Mouse (Mus musculus) lung, embryonic 16.5 days (tissue): Measurements from ENCODE around the gene Nup98. TPM values are rescaled to one million over a fixed set of nuclear protein-coding genes. Genes with fewer than 3 reads are reported as not detected.

Source experiments
- ATAC-seq: fragments of 200-750 bp; cut with Nextera tagmentation; 2 replicates; pipeline ENCODE4 v1.8.0; 2017; ENCODE audit warnings: low read depth, mild to moderate bottlenecking, moderate library complexity
- H3K27ac ChIP-seq: fragments of 300-500 bp; sonication (generic); 2 replicates; pipeline ENCODE4 v1.5.1; 2014; ENCODE audit warnings: mild to moderate bottlenecking, control low read depth, low read length
- H3K27me3 ChIP-seq: fragments of 300-500 bp; sonication (generic); 2 replicates; pipeline ENCODE4 v1.6.1; 2014; ENCODE audit warnings: low read depth, low read length, mixed read lengths; ENCODE audit not compliant: control insufficient read depth, insufficient read depth
- H3K36me3 ChIP-seq: fragments of 300-500 bp; sonication (generic); 2 replicates; pipeline ENCODE4 v1.6.1; 2014; ENCODE audit warnings: low read length; ENCODE audit not compliant: control insufficient read depth, insufficient read depth
- H3K4me1 ChIP-seq: fragments of 300-500 bp; sonication (generic); replicated peaks from 2 replicates; pipeline ENCODE4 v1.6.1; 2014; ENCODE audit warnings: low read length, mixed read lengths; ENCODE audit not compliant: control insufficient read depth, insufficient read depth
- H3K4me2 ChIP-seq: fragments of 300-500 bp; sonication (generic); 2 replicates; pipeline ENCODE4 v1.6.1; 2014; ENCODE audit warnings: low read depth, low read length, control low read depth
- H3K4me3 ChIP-seq: fragments of 300-500 bp; sonication (generic); 2 replicates; pipeline ENCODE4 v1.5.1; 2014; ENCODE audit warnings: mild to moderate bottlenecking, low read length, control low read depth
- H3K9ac ChIP-seq: fragments of 300-500 bp; sonication (generic); 2 replicates; pipeline ENCODE4 v1.6.1; 2014; ENCODE audit warnings: low read length, control low read depth
- H3K9me3 ChIP-seq: fragments of 300-500 bp; sonication (generic); 2 replicates; pipeline ENCODE4 v1.6.1; 2016; ENCODE audit warnings: low read length; ENCODE audit not compliant: control insufficient read depth
- WGBS: fragments of 180-500 bp; shearing (Covaris S2); extraction: QIAGEN DNeasy Blood & Tissue Kit; methylation state at CpG from one replicate; pipeline ENCODE4 v1.1.7; 2014; 5-methylcytosine and 5-hydroxymethylcytosine counted together
- polyA plus RNA-seq: library from polyadenylated mRNA; unstranded; fragments of >200 nt; fragmentation: Nextera tagmentation; extraction: Ambion mirVana; gene quantifications from 2 replicates; pipeline ENCODE4 v1.2.1, GENCODE M21; 2015

The Nup98 gene
- polyA plus RNA-seq, 1 experiment from 2014 or later: 34.4 TPM

GRCm38 (mm10) chr7:102222336-102222735 is 12.4 kb upstream of the Nup98 start:
- Histone ChIP-seq H3K9ac (peak overlapping the region; percentile 84), H3K9me3 (no peaks in the 10 kb centered on the region), H3K36me3 (no peaks in the 10 kb centered on the region), H3K27me3 (no peaks in the 10 kb centered on the region), H3K4me1 (peaks cover 5% of the 10 kb centered on the region; the same call in 1 of the 2 replicates), H3K4me3 (peak overlapping the region; percentile 76), H3K27ac (peak overlapping the region; percentile 89), H3K4me2 (peak overlapping the region; percentile 90)
- peak; percentile 76 for ATAC-seq
- WGBS: under 1% methylated on average over 12 of the region's 13 CpGs

- ATAC-seq: 0 out of 2 replicates have a peak, but pooled peaks have one; percentile 4
- 27% methylated on average over 1 of the region's 1 CpGs for WGBS
- Histone ChIP-seq H3K27me3 (no peaks in the 10 kb centered on the region), H3K9me3 (no peaks in the 10 kb centered on the region), H3K36me3 (no peaks in the 10 kb centered on the region), H3K9ac (no peak overlapping the region), H3K27ac (peak overlapping the region; percentile 14; the same call in 1 of the 2 replicates), H3K4me1 (peaks cover 5% of the 10 kb centered on the region; the same call in 1 of the 2 replicates), H3K4me3 (no peak overlapping the region), H3K4me2 (peak overlapping the region; percentile 90)
Observed at GRCm38 (mm10) chr7:102221899-102222298, 11.9 kb upstream of the Nup98 start.

DNA sequence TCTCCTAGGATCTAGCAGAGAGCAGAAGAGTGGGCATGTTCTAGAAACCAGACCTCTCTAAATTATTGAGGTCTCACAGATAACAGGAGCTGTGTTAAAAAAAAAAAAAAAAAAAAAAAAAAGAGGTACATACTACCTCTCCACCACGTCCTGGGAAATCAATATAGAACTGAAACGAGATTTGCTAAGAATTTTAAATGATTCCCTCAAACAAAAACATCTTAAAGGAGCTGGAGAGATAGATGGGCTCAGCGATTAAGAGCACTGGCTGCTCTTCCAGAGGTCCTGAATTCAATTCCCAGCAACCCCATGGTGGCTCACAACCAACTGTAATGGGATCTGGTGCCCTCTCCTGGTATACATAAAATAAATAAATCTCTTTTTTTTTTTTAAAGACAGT is 1.1 kb upstream of the Nup98 start:
- peak overlapping the region; percentile 82 for H3K4me2 ChIP-seq
- ATAC-seq: no peak
- no peaks in the 10 kb centered on the region for H3K9me3 ChIP-seq
- 46% methylated on average over 3 of the region's 3 CpGs for WGBS
- no peaks in the 10 kb centered on the region for H3K36me3 ChIP-seq
- no peaks in the 10 kb centered on the region for H3K27me3 ChIP-seq
- peaks cover 11% of the 10 kb centered on the region for H3K4me1 ChIP-seq
- peak overlapping the region; percentile 93 for H3K27ac ChIP-seq
- H3K9ac ChIP-seq: peak overlapping the region; percentile 79
- peak overlapping the region; percentile 95 for H3K4me3 ChIP-seq

DNA sequence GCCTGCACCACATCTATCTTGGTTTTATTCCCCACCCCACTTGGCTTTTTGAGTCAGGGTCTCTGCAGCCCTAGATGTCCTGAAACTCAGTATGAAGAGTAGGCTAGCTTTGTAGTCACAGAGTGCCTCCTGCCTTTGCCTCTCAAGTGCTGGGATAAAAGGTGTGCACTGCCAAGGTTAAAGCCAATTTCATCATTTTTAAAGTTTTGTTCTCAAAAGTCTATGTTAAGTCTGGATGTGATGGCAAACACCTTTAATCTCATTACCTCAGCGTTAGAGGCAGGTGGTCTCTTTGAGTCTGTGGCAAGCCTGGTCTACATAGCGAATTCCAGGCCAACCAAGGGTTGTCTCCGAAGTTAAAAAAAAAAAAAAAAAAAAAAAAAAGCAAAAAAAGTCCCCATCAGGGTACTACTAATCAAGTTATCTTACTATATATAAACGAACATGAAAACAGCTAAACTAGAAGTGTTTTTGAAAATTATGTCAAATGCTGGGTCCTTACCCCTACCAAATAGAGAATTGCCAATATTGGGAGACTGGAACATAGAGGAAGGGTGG is 1.1 kb downstream of the Nup98 start:
- no peaks in the 10 kb centered on the region for H3K36me3 ChIP-seq
- no peaks in the 10 kb centered on the region for H3K27me3 ChIP-seq
- peak overlapping the region; percentile 95 for H3K4me3 ChIP-seq
- H3K9me3 ChIP-seq: no peaks in the 10 kb centered on the region
- 50% methylated on average over 4 of the region's 4 CpGs for WGBS
- H3K9ac ChIP-seq: peak overlapping the region; percentile 90
- peaks cover 11% of the 10 kb centered on the region for H3K4me1 ChIP-seq
- no peak overlapping the region for H3K27ac ChIP-seq
- ATAC-seq: no peak
- peak overlapping the region; percentile 90 for H3K4me2 ChIP-seq

DNA sequence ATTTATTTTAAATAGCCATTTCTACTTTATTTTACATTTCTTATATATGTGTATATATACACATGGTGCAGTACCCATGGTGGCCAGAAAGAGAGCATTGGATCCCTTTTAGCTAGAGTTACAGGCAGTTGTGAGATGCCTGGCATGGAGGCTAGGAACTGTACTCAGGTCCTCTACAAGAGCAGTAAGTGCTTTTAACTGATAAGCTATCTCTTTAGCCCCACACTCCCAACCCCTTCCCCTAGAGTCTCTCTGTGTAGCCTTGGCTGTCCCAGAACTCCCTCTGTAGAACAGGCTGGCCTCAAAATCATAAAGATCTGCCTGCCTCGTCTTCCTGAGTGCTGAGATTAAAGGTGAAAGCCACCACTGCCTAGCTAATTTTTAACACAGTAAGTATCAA is 4.3 kb downstream of the Nup98 start:
- 70% methylated on average over 1 of the region's 1 CpGs for WGBS
- Histone ChIP-seq H3K36me3 (no peaks in the 10 kb centered on the region), H3K4me3 (no peak overlapping the region), H3K4me2 (no peak overlapping the region), H3K4me1 (peaks cover 11% of the 10 kb centered on the region), H3K9ac (no peak overlapping the region), H3K27me3 (no peaks in the 10 kb centered on the region), H3K27ac (no peak overlapping the region), H3K9me3 (no peaks in the 10 kb centered on the region)
- no peak for ATAC-seq

DNA sequence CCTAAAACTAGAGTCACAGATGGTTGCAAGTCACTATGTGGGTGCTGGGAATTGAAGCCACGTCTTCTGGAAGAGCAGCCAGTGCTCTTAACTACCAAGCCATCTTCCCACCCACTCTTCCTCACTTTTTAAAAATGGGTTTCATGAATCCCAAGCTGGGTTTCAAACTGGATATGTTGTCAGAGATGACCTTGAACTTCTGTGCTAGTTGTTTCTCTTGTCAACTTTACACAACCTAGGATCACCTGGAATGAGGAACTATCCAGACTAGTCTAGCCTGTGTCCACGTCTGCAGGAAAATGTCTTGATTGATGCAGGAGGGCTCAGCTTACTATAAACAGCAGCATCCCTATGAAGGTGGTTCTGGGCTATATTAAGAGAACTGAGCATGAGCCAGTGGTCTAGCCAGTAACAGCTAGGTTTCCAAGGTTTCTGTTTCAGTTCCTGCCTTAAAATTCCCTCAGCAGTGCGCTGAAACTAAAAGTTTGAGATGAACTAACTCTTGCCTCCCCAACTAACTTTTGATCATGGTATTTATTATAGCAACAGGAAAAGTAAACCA is 5.6 kb downstream of the Nup98 start:
- H3K4me1 ChIP-seq: peaks cover 11% of the 10 kb centered on the region
- WGBS: 67% methylated on average over 3 of the region's 3 CpGs
- no peak overlapping the region for H3K27ac ChIP-seq
- H3K4me3 ChIP-seq: no peak overlapping the region
- no peaks in the 10 kb centered on the region for H3K9me3 ChIP-seq
- no peak for ATAC-seq
- H3K27me3 ChIP-seq: no peaks in the 10 kb centered on the region
- H3K9ac ChIP-seq: no peak overlapping the region
- no peak overlapping the region for H3K4me2 ChIP-seq
- no peaks in the 10 kb centered on the region for H3K36me3 ChIP-seq

GRCm38 (mm10) chr7:102200996-102201785 is 8.8 kb downstream of the Nup98 start:
- Histone ChIP-seq H3K9me3 (no peaks in the 10 kb centered on the region), H3K36me3 (no peaks in the 10 kb centered on the region), H3K4me3 (no peak overlapping the region), H3K4me2 (no peak overlapping the region), H3K27ac (0 out of 2 replicates have a peak overlapping the region, but pooled peaks have one; percentile 6), H3K9ac (no peak overlapping the region), H3K4me1 (peaks cover 3% of the 10 kb centered on the region; the same call in 1 of the 2 replicates), H3K27me3 (no peaks in the 10 kb centered on the region)
- ATAC-seq: no peak

DNA sequence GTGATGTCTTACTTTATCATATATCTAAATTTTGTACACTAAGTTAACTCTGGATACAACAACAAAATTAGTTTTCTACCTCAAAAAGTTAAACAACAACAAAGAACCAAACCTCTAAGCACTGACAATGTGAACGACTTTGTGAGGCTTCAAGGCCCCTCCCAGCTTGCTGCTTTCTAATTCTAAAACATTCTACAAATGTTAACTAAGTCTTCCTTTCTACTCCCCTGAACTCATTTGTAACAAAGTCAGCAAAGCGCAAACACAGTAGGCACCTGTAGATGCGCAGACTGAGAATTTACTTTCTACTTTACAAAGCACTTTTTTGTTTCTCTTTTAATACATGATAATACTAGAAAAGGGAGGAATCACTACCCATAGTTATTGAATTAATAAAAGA is 9.4 kb downstream of the Nup98 start:
- Histone ChIP-seq H3K27ac (no peak overlapping the region), H3K4me3 (no peak overlapping the region), H3K27me3 (no peaks in the 10 kb centered on the region), H3K9me3 (no peaks in the 10 kb centered on the region), H3K9ac (no peak overlapping the region), H3K4me2 (no peak overlapping the region), H3K4me1 (peaks cover 3% of the 10 kb centered on the region; the same call in 1 of the 2 replicates), H3K36me3 (no peaks in the 10 kb centered on the region)
- WGBS: 82% methylated on average over 3 of the region's 3 CpGs
- ATAC-seq: no peak

DNA sequence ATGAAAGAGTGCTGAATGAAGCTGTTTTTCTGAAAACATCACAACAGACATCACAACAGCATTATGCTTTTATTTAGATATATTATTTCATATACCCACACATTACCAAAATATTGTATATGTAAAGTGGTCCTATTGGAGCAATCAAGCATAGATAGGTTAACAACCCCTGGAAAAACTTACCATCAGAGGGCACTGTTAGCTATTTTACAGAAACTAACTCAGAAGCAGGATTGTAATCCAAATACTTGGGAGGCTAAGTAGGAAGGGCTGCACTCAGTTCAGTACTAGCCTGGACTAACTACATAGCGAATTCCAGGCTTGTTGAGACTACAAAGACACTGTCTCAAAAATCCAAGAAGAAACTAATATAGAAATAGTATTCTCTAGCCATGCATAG is 17.6 kb downstream of the Nup98 start:
- Histone ChIP-seq H3K4me1 (no peaks in the 10 kb centered on the region), H3K9me3 (no peaks in the 10 kb centered on the region), H3K9ac (no peak overlapping the region), H3K4me2 (no peak overlapping the region), H3K27me3 (no peaks in the 10 kb centered on the region), H3K36me3 (peaks cover 32% of the 10 kb centered on the region), H3K4me3 (no peak overlapping the region), H3K27ac (no peak overlapping the region)
- 100% methylated on average over 1 of the region's 1 CpGs for WGBS
- ATAC-seq: no peak
